Mouse (Mus musculus): Measurements from ENCODE around the gene Abtb2. TPM values are rescaled to one million over a fixed set of nuclear protein-coding genes. Genes with fewer than 3 reads are reported as not detected.

Abtb2 gene
- polyA plus RNA-seq, 2 experiments from 2014 or later, result 9.0 to 10.9 TPM

GRCm38 (mm10) chr2:103618407-103618806, 52.3 kb downstream of the Abtb2 start:
- no peak for ATAC-seq

GRCm38 (mm10) chr2:103622950-103623349, 56.8 kb downstream of the Abtb2 start:
- ATAC-seq, result no peak

- no peak for ATAC-seq
These were observed 59.3 kb downstream of the Abtb2 start for GRCm38 (mm10) chr2:103625349-103625932.

- peak; percentile 45 for ATAC-seq
These were observed 61.0 kb downstream of the Abtb2 start for GRCm38 (mm10) chr2:103627101-103627500.

- ATAC-seq, result no peak
These were observed 63.8 kb downstream of the Abtb2 start for GRCm38 (mm10) chr2:103629956-103630355.

- ATAC-seq, result no peak
These were observed 65.2 kb downstream of the Abtb2 start for GRCm38 (mm10) chr2:103631293-103631717.

GRCm38 (mm10) chr2:103632136-103632925, 66.2 kb downstream of the Abtb2 start:
- peak; percentile 84 for ATAC-seq

GRCm38 (mm10) chr2:103632926-103633250, 66.8 kb downstream of the Abtb2 start:
- ATAC-seq, result no peak

- ATAC-seq, result no peak
These were observed 69.8 kb downstream of the Abtb2 start for GRCm38 (mm10) chr2:103635731-103636487.

GRCm38 (mm10) chr2:103637385-103637784, 71.3 kb downstream of the Abtb2 start:
- no peak for ATAC-seq

- ATAC-seq, result no peak
These were observed 71.8 kb downstream of the Abtb2 start for GRCm38 (mm10) chr2:103637943-103638342.

GRCm38 (mm10) chr2:103639701-103640100, 73.6 kb downstream of the Abtb2 start:
- ATAC-seq, result no peak

- no peak for ATAC-seq
These were observed 74.8 kb downstream of the Abtb2 start for GRCm38 (mm10) chr2:103640861-103641260.

GRCm38 (mm10) chr2:103643584-103644211, 77.6 kb downstream of the Abtb2 start:
- ATAC-seq, result no peak

GRCm38 (mm10) chr2:103644418-103644817, 78.3 kb downstream of the Abtb2 start:
- ATAC-seq, result no peak

- no peak for ATAC-seq
These were observed 84.3 kb downstream of the Abtb2 start for GRCm38 (mm10) chr2:103650314-103650879.

- peak; percentile 69 for ATAC-seq
These were observed 86.0 kb downstream of the Abtb2 start for GRCm38 (mm10) chr2:103652121-103652520.

- ATAC-seq, result no peak
These were observed 88.9 kb downstream of the Abtb2 start for GRCm38 (mm10) chr2:103655037-103655436.

GRCm38 (mm10) chr2:103656028-103656427, 89.9 kb downstream of the Abtb2 start:
- ATAC-seq, result peak; percentile 42

- no peak for ATAC-seq
These were observed 93.1 kb downstream of the Abtb2 start for GRCm38 (mm10) chr2:103659167-103659566.

GRCm38 (mm10) chr2:103659648-103660556, 93.8 kb downstream of the Abtb2 start:
- no peak for ATAC-seq

GRCm38 (mm10) chr2:103661696-103662095, 95.6 kb downstream of the Abtb2 start:
- ATAC-seq, result no peak

Measured in activated CD4-positive, CD25-positive, alpha-beta regulatory T cell, adult 4 months (primary cell).